Mouse (Mus musculus): Measurements from ENCODE around the gene Tmem8.
"Not testable (repeated sequence)": the region's sequence is repeated elsewhere in the genome, so short reads cannot be mapped to it uniquely, and the experiment has no call there.

Gene Tmem8

GRCm38 (mm10) chr17:26112751-26113150 lies 348 bp upstream of the Tmem8 start:
- no peak for DNase-seq

DNA sequence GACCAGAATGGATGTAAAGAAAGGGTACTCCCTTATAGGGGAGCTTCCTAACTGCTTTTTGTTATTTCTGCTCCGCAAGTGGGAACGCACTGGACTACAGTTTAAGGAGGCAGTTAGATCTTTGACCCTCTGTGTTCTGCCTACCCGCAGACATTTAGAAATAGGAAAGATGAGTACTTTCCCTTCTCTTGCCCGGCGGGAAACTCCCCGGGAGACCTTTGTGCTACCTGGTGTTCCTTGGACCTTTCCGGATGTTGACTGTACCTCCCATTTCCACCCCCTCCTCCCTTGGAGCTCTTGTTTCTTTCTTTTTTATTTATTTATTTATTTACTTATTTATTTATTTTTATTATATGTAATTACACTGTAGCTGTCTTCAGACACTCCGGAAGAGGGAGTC lies 962 bp downstream of the Tmem8 start:
- no peak for DNase-seq

- not testable (repeated sequence) for DNase-seq
These were observed 1.4 kb downstream of the Tmem8 start for GRCm38 (mm10) chr17:26114461-26114860.

GRCm38 (mm10) chr17:26115205-26115898 lies 2.3 kb downstream of the Tmem8 start:
- DNase-seq, result no peak

DNA sequence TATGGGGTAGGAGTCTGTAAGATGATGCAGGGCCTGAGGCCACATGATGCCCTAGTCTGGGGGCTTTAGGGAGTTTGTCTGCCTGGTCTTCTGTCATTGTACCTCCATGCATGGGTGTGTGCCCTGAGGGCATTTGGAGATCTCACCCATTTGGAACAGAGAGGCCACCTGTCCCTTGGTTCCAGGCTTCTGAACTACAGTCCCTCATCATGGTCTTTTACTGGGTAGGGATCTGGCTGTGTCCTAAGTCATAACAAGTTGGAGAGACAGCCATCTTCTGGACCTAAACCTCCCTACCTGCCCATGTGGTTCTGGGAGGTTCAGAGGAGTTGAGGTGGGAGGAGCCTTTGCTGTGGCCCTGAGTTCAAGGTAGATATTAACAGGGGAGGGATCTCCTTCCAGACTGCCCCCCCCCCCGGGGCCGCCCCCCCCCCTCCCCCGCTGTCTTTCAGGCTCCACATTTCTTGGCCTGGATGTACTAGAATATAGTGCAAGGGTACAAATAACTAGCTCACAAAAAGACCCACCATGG lies 2.9 kb downstream of the Tmem8 start:
- no peak for DNase-seq

- no peak for DNase-seq
These were observed 3.6 kb downstream of the Tmem8 start for GRCm38 (mm10) chr17:26116503-26117258.

GRCm38 (mm10) chr17:26119766-26120710 lies 6.9 kb downstream of the Tmem8 start:
- DNase-seq, result peak; percentile 74

DNA sequence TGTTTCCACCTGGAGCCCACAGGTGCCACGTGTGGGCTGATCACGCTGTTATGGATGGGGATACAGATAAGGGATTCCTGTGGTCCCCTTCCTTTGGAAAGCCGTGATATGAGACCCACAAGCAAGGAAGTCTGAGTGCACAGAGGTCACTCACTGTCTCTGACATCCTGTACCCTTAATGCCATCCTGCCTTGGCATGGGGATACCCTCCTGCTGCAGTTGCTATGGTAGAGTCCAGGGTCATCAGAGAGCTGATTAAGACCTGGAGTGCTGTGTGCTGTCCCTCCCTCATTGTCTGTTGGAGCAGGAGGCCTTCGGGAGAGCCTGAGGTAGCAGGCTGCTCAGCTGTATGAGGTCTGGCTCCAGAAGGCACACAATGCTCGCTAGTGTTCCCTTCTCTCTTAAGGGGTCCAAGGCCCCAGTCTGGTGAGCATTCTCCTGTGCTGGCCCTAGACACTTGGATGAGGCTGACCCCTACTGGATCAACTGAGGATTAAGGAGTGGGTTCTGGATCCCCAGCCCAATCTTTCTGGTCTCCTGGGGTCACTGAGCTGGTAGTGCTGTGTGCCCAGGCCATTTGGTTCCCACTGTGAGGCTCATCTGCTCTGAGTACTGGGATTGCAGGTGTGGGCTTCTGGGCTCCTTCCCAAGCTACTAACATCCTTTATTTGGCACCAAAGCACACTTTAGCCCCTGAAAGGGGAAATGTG lies 9.5 kb downstream of the Tmem8 start:
- DNase-seq, result no peak

DNA sequence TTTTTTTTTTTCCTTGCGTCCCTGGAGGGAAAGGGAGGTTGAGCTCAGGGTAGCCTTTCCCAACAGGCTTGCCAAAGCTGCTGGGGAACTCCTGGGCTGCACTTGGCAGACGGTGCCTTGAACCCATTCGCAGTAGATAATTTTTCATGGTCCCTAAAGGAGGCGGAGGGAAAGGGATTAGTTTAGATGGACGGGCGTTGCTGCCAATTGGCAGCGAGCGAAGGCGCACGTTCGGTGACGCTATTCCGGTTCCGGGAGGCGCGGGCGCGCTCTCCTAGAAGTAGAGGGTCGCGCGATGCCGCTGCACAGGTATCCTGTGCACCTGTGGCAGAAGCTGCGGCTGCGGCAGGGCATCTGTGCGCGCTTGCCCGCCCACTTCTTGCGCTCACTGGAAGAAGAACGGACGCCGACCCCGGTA lies 10.2 kb downstream of the Tmem8 start, which contains the start of gene Mrpl28:
Gene Mrpl28, plus strand, starts transcription at position 234 of the 418 bp plus-strand sequence.
- peak; percentile 99 for DNase-seq

DNA sequence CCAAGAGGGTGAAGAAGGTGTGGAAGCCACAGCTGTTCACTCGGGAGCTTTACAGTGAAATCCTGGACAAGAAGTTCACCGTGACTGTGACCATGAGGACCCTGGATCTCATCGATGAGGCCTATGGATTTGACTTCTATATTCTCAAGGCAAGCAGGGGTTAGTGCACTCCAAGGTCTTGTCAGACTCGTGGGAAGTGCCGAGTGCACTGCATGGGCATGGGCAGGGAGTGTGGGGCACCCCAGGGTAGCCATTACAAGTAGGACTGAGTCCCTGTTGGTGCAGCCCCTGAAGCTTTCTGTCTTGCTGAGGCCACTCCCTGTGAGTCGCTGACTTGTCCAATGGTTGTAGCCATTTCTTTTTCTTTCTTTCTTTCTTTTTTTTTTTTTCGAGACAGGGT lies 11.5 kb downstream of the Tmem8 start:
- no peak for DNase-seq

GRCm38 (mm10) chr17:26125226-26125625 lies 12.1 kb downstream of the Tmem8 start:
- DNase-seq, result no peak

DNA sequence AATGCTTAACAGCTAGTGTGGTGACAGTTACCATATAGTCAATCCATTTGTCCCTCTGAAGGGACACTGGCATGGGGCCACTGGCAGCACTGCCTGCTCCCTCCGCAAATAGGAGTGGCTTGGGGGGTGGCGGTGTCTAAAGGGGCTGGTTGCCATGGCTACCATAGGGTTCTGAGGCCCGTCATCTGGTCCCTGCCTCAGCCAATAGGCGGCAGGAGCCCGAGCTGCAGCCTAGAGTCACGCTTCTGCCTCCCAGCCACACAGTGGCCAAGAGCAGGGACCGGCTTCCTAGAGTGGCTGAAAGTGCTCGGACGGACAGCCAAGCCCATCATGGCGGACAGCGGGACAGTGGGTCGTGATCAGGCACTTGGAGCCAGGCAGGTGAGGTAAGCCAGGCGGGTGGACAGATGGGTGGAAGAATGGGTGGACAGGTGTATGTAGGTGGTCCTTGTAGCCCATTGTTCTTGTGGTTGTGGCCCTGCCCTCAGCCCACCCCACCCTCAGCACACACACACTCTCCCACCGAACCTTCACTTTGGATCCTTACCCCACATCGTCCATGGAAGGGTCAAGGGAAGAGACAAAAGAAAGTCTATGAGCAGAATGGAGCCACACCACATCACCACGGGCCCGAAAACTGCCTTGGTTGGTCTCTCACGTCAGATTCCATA lies 18.1 kb downstream of the Tmem8 start:
- no peak for DNase-seq

GRCm38 (mm10) chr17:26131856-26132853 lies 19.1 kb downstream of the Tmem8 start:
- DNase-seq, result peak; percentile 57

GRCm38 (mm10) chr17:26137106-26137750 lies 24.1 kb downstream of the Tmem8 start:
- no peak for DNase-seq

DNA sequence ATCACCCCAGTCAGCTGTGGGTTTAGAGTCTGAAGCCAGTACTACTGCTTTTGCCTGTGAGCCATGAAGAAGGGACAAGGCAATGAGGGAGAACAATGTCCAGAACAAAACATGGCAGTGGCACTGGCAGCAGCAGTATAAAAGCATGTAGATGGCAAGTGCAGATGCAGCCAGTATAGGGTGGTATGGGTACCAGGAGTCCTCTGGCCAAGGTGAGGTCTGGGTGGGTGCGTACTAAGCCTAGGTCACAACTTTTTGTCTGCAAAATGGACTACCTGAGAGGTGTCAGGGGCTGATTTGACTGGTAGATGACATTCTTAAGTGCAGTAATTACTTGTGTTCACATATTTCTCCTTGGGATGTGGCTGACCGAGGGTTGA lies 24.6 kb downstream of the Tmem8 start:
- DNase-seq, result no peak

DNA sequence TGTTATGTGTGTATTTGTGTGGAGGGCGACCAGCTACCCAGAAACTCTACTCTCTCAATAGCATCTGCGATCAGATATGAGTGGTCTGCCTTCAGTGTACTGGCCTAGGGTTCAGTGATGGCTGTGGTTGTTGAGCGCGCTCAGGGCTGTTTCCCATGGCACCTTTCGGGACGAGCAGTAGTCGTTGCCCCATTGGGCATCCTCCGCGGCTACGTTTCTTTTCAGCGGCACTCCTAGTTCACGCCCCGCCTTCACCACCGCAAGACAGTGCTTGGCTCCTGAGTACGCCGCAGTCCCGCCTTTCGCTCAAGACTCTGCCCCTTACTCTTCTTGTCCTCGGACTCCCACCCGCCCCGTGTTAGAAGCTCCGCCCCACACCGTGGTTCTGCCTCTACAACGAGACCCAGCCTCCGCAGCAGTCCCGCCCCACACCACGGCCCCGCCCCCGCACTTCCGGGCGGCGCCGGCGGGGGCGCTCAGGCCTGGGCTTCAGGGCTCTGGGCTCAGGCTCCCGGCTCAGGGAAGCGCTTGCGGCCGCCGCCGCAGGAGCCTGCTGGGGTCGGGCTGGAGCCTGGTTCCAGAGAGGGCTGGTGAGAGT lies 25.2 kb downstream of the Tmem8 start, which contains the start of gene Axin1:
Gene Axin1, plus strand, starts transcription at position 450 of the 598 bp plus-strand sequence.
- DNase-seq, result peak; percentile 98

- DNase-seq, result peak; percentile 72
These were observed 25.8 kb downstream of the Tmem8 start for GRCm38 (mm10) chr17:26138901-26139381.

GRCm38 (mm10) chr17:26142796-26143195 lies 29.7 kb downstream of the Tmem8 start:
- DNase-seq, result no peak

- no peak for DNase-seq
These were observed 30.3 kb downstream of the Tmem8 start for GRCm38 (mm10) chr17:26143386-26143785.
